Mouse (Mus musculus) small intestine, adult 2 months (tissue): ENCODE measurements around the gene Cldn16. TPM values are rescaled to one million over a fixed set of nuclear protein-coding genes. Genes with fewer than 3 reads are reported as not detected.

Experiments used
- H3K27ac ChIP-seq: fragments of 200-500 bp; 2 replicates; pipeline ENCODE4 v1.5.1; 2012; ENCODE audit warnings: low read depth, low read length, control low read depth, inconsistent platforms; ENCODE audit not compliant: insufficient read depth
- H3K27me3 ChIP-seq: fragments of 200-500 bp; 2 replicates; pipeline ENCODE4 v1.6.1; 2012; ENCODE audit warnings: mild to moderate bottlenecking, moderate library complexity, low read length, inconsistent platforms; ENCODE audit not compliant: control insufficient read depth, insufficient read depth
- H3K36me3 ChIP-seq: fragments of 200-500 bp; 2 replicates; pipeline ENCODE4 v1.6.1; 2012; ENCODE audit warnings: mild to moderate bottlenecking, low read length, control low read depth, inconsistent platforms; ENCODE audit not compliant: control insufficient read depth, insufficient read depth
- H3K4me1 ChIP-seq: fragments of 200-500 bp; 2 replicates; pipeline ENCODE4 v1.6.1; 2012; ENCODE audit warnings: low read length, inconsistent platforms, mixed read lengths; ENCODE audit not compliant: control insufficient read depth, insufficient read depth, insufficient read length
- H3K4me3 ChIP-seq: fragments of 200-500 bp; 2 replicates; pipeline ENCODE4 v1.5.1; 2012; ENCODE audit warnings: low read depth, mild to moderate bottlenecking, control low read depth, inconsistent platforms, low read length, moderate library complexity
- CTCF ChIP-seq: fragments of 200-500 bp; IDR thresholded peaks from 2 replicates; pipeline ENCODE4 v1.5.1; 2012; ENCODE audit warnings: low read depth, mild to moderate bottlenecking, control low read depth, inconsistent platforms, low read length, moderate library complexity, mixed read lengths; ENCODE audit not compliant: insufficient replicate concordance, insufficient read length; ENCODE audit errors: extremely low read depth
- POLR2A ChIP-seq: fragments of 200-500 bp; IDR thresholded peaks from 2 replicates; pipeline ENCODE4 v1.6.1; 2012; ENCODE audit warnings: low read depth, mild to moderate bottlenecking, control low read depth, inconsistent platforms, low read length, moderate library complexity
- WGBS: fragments of 180-500 bp; shearing (Covaris S2); methylation state at CpG from one replicate; pipeline ENCODE4 v1.1.7; 2018; 5-methylcytosine and 5-hydroxymethylcytosine counted together
- polyA plus RNA-seq: library from polyadenylated mRNA; depleted of rRNA; stranded (reverse); fragments of >200 nt; gene quantifications from 2 replicates; pipeline ENCODE4 v1.2.3, GENCODE M21; 2012; rRNA removed

Cldn16 gene
- polyA plus RNA-seq, 1 experiment = not detected

GRCm38 (mm10) chr16:26504961-26505360 is 42.0 kb downstream of the Cldn16 start:
- H3K27me3 ChIP-seq = no peaks in the 10 kb centered on the region
- TF ChIP-seq CTCF (no peak), POLR2A (no peak)
- H3K36me3 ChIP-seq = no peaks in the 10 kb centered on the region
- 67% methylated on average over 4 of the region's 4 CpGs for WGBS
- no peaks in the 10 kb centered on the region for H3K4me1 ChIP-seq
- H3K4me3 ChIP-seq = no peak overlapping the region
- no peak overlapping the region for H3K27ac ChIP-seq

- Histone ChIP-seq H3K4me1 (no peaks in the 10 kb centered on the region), H3K27ac (no peak overlapping the region), H3K36me3 (no peaks in the 10 kb centered on the region), H3K4me3 (no peak overlapping the region), H3K27me3 (no peaks in the 10 kb centered on the region)
- WGBS = 34% methylated on average over 2 of the region's 2 CpGs
- TF ChIP-seq CTCF (no peak), POLR2A (no peak)
These were observed 56.7 kb downstream of the Cldn16 start for GRCm38 (mm10) chr16:26519596-26519995.

- Histone ChIP-seq H3K36me3 (no peaks in the 10 kb centered on the region), H3K4me1 (no peaks in the 10 kb centered on the region), H3K27ac (no peak overlapping the region), H3K27me3 (no peaks in the 10 kb centered on the region), H3K4me3 (no peak overlapping the region)
- TF ChIP-seq CTCF = no peak
- TF ChIP-seq POLR2A = no peak
- 73% methylated on average over 5 of the region's 5 CpGs for WGBS
These were observed 62.9 kb downstream of the Cldn16 start for GRCm38 (mm10) chr16:26525832-26526231.

- Histone ChIP-seq H3K4me3 (no peak within 1 kb of the TSS), H3K36me3 (no peaks in the 10 kb centered on the region), H3K27me3 (no peaks in the 10 kb centered on the region), H3K4me1 (no peaks in the 10 kb centered on the region), H3K27ac (no peak within 1 kb of the TSS)
- WGBS = 91% methylated on average over 4 of the region's 4 CpGs
- no peak for TF ChIP-seq CTCF
- TF ChIP-seq POLR2A = no peak
These were observed 63.7 kb downstream of the Cldn16 start, which contains the start of gene Tmem207 for GRCm38 (mm10) chr16:26526669-26527068. Tmem207 (minus strand) TSS chr16:26526769.

GRCm38 (mm10) chr16:26527931-26528666 is 65.2 kb downstream of the Cldn16 start:
- TF ChIP-seq POLR2A (no peak), CTCF (no peak)
- no peak overlapping the region for H3K27ac ChIP-seq
- 78% methylated on average over 10 of the region's 10 CpGs for WGBS

DNA sequence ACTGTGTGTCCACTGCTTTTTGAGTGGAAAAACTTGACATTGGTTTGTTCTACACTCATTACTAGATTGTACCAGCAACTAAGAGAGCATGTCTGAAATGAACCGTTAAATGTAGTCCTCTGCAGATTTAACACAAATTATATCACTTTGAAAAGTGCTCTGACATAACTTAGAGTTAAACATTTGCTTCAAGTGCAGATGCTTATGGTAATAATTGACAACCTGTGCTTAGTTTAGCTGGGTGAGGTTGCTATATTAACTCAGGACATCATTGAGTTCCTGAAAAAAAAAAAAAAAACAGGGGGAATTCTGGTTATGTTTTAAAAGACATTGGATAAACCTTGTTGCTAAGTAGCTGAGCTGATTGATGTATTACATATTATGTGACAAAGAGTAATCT is 67.5 kb downstream of the Cldn16 start:
- no peaks in the 10 kb centered on the region for H3K36me3 ChIP-seq
- WGBS = 52% methylated on average over 1 of the region's 1 CpGs
- H3K27ac ChIP-seq = no peak overlapping the region
- H3K4me1 ChIP-seq = no peaks in the 10 kb centered on the region
- no peak for TF ChIP-seq POLR2A
- no peak for TF ChIP-seq CTCF
- no peak overlapping the region for H3K4me3 ChIP-seq
- H3K27me3 ChIP-seq = no peaks in the 10 kb centered on the region

More at GRCm38 (mm10) chr16:26527931-26528666, 65.2 kb downstream of the Cldn16 start:
- Histone ChIP-seq H3K4me3 (no peak overlapping the region), H3K4me1 (no peaks in the 10 kb centered on the region), H3K27me3 (no peaks in the 10 kb centered on the region), H3K36me3 (no peaks in the 10 kb centered on the region)

- TF ChIP-seq POLR2A (no peak), CTCF (no peak)
- Histone ChIP-seq H3K27ac (no peak overlapping the region), H3K36me3 (no peaks in the 10 kb centered on the region), H3K4me1 (no peaks in the 10 kb centered on the region), H3K4me3 (no peak overlapping the region), H3K27me3 (no peaks in the 10 kb centered on the region)
- WGBS = 49% methylated on average over 1 of the region's 1 CpGs
These were observed 69.4 kb downstream of the Cldn16 start for GRCm38 (mm10) chr16:26532287-26532686.

Other genes starting within 250 kb of the Cldn16 start
- gene Cldn1, start 91.3 kb upstream of the Cldn16 start, polyA plus RNA-seq = 0.11 and 0.15 TPM in 2 replicates
- gene Tmem207, start 63.6 kb downstream of the Cldn16 start, polyA plus RNA-seq = not detected in 2 replicates
- gene Il1rap, start 118.6 kb downstream of the Cldn16 start, polyA plus RNA-seq = 0.39 and 0.56 TPM in 2 replicates